ENCODE assay signal across 8 mouse cellular contexts in genomic region chrX:38473537-38474299, GRCm38 (mm10). TPM values are rescaled to one million over a fixed set of nuclear protein-coding genes. Genes with fewer than 3 reads are reported as not detected.
DNase-seq lines count a peak whose midpoint lies in the region; ATAC-seq and TF ChIP-seq lines count a peak whose summit lies in the region.

No protein-coding gene starts in this region.

- intact Hi-C loops in left cerebral cortex, adult 2 months (cut with DNase I): loop anchor here (1.0 kb wide), 1 partner anchor 17 kb away; the partner anchor contains the start of gene Lamp2

- H3K9ac ChIP-seq in hindbrain, postnatal 0 days (replicated peaks; ENCODE audit: low read length): no peak overlapping the region

- DNase-seq in T-cell, adult 2 months (ENCODE audit: low spot score): peak; percentile 49
- DNase-seq in cerebellum, postnatal 4 days (ENCODE audit: low spot score in 2 of 2): peak; percentile 22 to 48
- DNase-seq in gastrocnemius, adult 18-20 months (ENCODE audit: low spot score): peak; percentile 76
- DNase-seq in hindbrain, postnatal 0 days (ENCODE audit: low spot score): peak; percentile 82
- peak; percentile 48 to 59 for DNase-seq in left cerebral cortex, adult 2 months (ENCODE audit: extremely low spot score in 1 of 2, low spot score in 2 of 2)
- DNase-seq in right cerebral cortex, adult 2 months (ENCODE audit: low spot score in 2 of 2): peak; percentile 55 to 57
- peak; percentile 78 for DNase-seq in urinary bladder, postnatal 14 days (ENCODE audit: low spot score)

- peak overlapping the region; percentile 45 for H3K4me3 ChIP-seq in hindbrain, postnatal 0 days (ENCODE audit: low read length)
- peak overlapping the region; percentile 61 for H3K4me3 ChIP-seq in left cerebral cortex, adult 2 months

- no peaks in the 10 kb centered on the region for H3K27me3 ChIP-seq in hindbrain, postnatal 0 days (ENCODE audit: insufficient read depth, low read length)

- H3K27ac ChIP-seq in hindbrain, postnatal 0 days: peak overlapping the region; percentile 64
- peak overlapping the region; percentile 83 for H3K27ac ChIP-seq in left cerebral cortex, adult 2 months

- no peaks in the 10 kb centered on the region for H3K36me3 ChIP-seq in hindbrain, postnatal 0 days (ENCODE audit: insufficient read depth, low read length)

- H3K9me3 ChIP-seq in hindbrain, postnatal 0 days (ENCODE audit: low read length): no peaks in the 10 kb centered on the region

- 24% methylated on average over 32 of the region's 32 CpGs for WGBS in hindbrain, postnatal 0 days

- ATAC-seq in hindbrain, postnatal 0 days: peak; percentile 97
- peak; percentile 96 for ATAC-seq in megakaryocyte, adult 5-6 weeks (ENCODE audit: poor library complexity, severe bottlenecking)

- peak; percentile 65 for TF ChIP-seq CTCF in hindbrain, postnatal 0 days (IDR thresholded peaks at IDR 0.05; ENCODE audit: low read depth)
- TF ChIP-seq CTCF in left cerebral cortex, adult 2 months (IDR thresholded peaks at IDR 0.05): peak; percentile 61

- H3K4me1 ChIP-seq in hindbrain, postnatal 0 days (ENCODE audit: insufficient read depth, low read length): no peaks in the 10 kb centered on the region

- H3K4me2 ChIP-seq in hindbrain, postnatal 0 days (ENCODE audit: low read depth, low read length): peak overlapping the region; percentile 54

RNA-seq across cellular contexts. Expression of gene Lamp2, which starts 17.5 kb away (rescaled TPM):
- 10 to 100 TPM; 53.7 to 60.4 TPM for total RNA-seq in gastrocnemius, adult 18-20 months (2021)
- total RNA-seq in hindbrain, postnatal 0 days (2014; rRNA removed): 56.5 and 64.3 TPM in 2 replicates
- 79.8 and 84.8 TPM in 2 replicates for polyA plus RNA-seq in hindbrain, postnatal 0 days (2015; fragmentation: Nextera tagmentation; extraction: Ambion mirVana)
- 10 to 100 TPM; 66.9 to 75.4 TPM for total RNA-seq in left cerebral cortex, adult 2 months (2021)
- 464 and 491 TPM in 2 replicates for total RNA-seq in megakaryocyte, adult 5-6 weeks (2015)
- 317 and 338 TPM in 2 replicates for total RNA-seq in megakaryocyte, adult 5-6 weeks (2017)

Comparison
In these comparisons a context has a peak if more than half of its experiments do, and no peak if none do; other contexts are left out.
1. Peak in every context shown above with its lines: DNase-seq, ATAC-seq, H3K4me3 ChIP-seq and H3K27ac ChIP-seq.